Comparison of ENCODE assay signal across 19 mouse cellular contexts in genomic region chr2:17097546-17097945, GRCm38 (mm10).
DNase-seq lines count a peak whose midpoint lies in the region; ATAC-seq and TF ChIP-seq lines count a peak whose summit lies in the region.
"Had no signal": no experiment of that assay in that cellular context is flagged by ENCODE, and none has a peak within 500 bp of the region (broad histone marks: within the 10 kb centered on the region; RNA-seq: fewer than 3 reads in every experiment).

No protein-coding gene starts in this region.

- H3K9me3 ChIP-seq in forebrain, embryonic 13.5 days (replicated peaks) = peaks cover 26% of the 10 kb centered on the region; the same call in 1 of the 2 replicates
- H3K9me3 ChIP-seq in forebrain, embryonic 15.5 days = 0 out of 2 replicates have a peak, but pooled peaks cover 6% of the 10 kb centered on the region
- 0 out of 2 replicates have a peak, but pooled peaks cover 17% of the 10 kb centered on the region for H3K9me3 ChIP-seq in midbrain, embryonic 12.5 days
- H3K9me3 ChIP-seq in midbrain, embryonic 16.5 days (replicated peaks; ENCODE audit: control insufficient read depth, low read length, poor library complexity, severe bottlenecking) = no peaks in the 10 kb centered on the region
- H3K9me3 ChIP-seq in ES-Bruce4 (replicated peaks; ENCODE audit: control insufficient read depth, insufficient read depth, low read length, poor library complexity, severe bottlenecking) = peaks cover 8% of the 10 kb centered on the region; the same call in 1 of the 2 replicates
- peaks cover 6% of the 10 kb centered on the region; the same call in 1 of the 2 replicates for H3K9me3 ChIP-seq in midbrain, embryonic 14.5 days (ENCODE audit: control insufficient read depth, low read length)

- 0 out of 2 replicates have a peak, but pooled peaks have one; percentile 24 for ATAC-seq in forebrain, embryonic 13.5 days
- no peak for ATAC-seq in forebrain, embryonic 15.5 days (replicated peaks)
- peak; percentile 34; the same call in 1 of the 2 replicates for ATAC-seq in midbrain, embryonic 12.5 days (ENCODE audit: low FRiP score, low read depth)
- no peak for ATAC-seq in midbrain, embryonic 16.5 days
- peak; percentile 58; the same call in 1 of the 2 replicates for ATAC-seq in midbrain, embryonic 14.5 days (ENCODE audit: low FRiP score, low TSS enrichment)
- ATAC-seq: activated CD4-positive, CD25-positive, alpha-beta regulatory T cell, adult 4 months; forebrain, postnatal 0 days; intestine, embryonic 16.5 days had no signal

- H3K4me3 ChIP-seq in forebrain, embryonic 13.5 days = no peak overlapping the region
- H3K4me3 ChIP-seq in forebrain, embryonic 15.5 days = no peak overlapping the region
- no peak overlapping the region for H3K4me3 ChIP-seq in midbrain, embryonic 12.5 days
- no peak overlapping the region for H3K4me3 ChIP-seq in midbrain, embryonic 16.5 days (ENCODE audit: low read depth, low read length)
- H3K4me3 ChIP-seq in ES-Bruce4 (ENCODE audit: low read depth, low read length) = peak overlapping the region; percentile 48
- no peak overlapping the region for H3K4me3 ChIP-seq in midbrain, embryonic 14.5 days (replicated peaks; ENCODE audit: low read depth, low read length)
- H3K4me3 ChIP-seq: hindbrain, embryonic 15.5 days; liver, embryonic 13.5 days; stomach, embryonic 15.5 days had no signal

- TF ChIP-seq CTCF in ES-Bruce4 (IDR thresholded peaks at IDR 0.05; ENCODE audit: low read depth, low read length) = no peak

- H3K27ac ChIP-seq in forebrain, embryonic 13.5 days = no peak overlapping the region
- no peak overlapping the region for H3K27ac ChIP-seq in forebrain, embryonic 15.5 days (replicated peaks)
- no peak overlapping the region for H3K27ac ChIP-seq in midbrain, embryonic 12.5 days (replicated peaks)
- no peak overlapping the region for H3K27ac ChIP-seq in midbrain, embryonic 16.5 days (ENCODE audit: low read length)
- no peak overlapping the region for H3K27ac ChIP-seq in ES-Bruce4 (ENCODE audit: insufficient read depth, low read length)
- no peak overlapping the region for H3K27ac ChIP-seq in midbrain, embryonic 14.5 days (replicated peaks; ENCODE audit: low read depth, low read length)
- H3K27ac ChIP-seq: hindbrain, embryonic 15.5 days; liver, embryonic 13.5 days; stomach, embryonic 15.5 days had no signal

- WGBS in forebrain, embryonic 13.5 days = 68% methylated on average over 20 of the region's 20 CpGs
- WGBS in forebrain, embryonic 15.5 days = 72% methylated on average over 19 of the region's 20 CpGs
- 58% methylated on average over 17 of the region's 20 CpGs for WGBS in midbrain, embryonic 12.5 days
- WGBS in midbrain, embryonic 16.5 days = 79% methylated on average over 20 of the region's 20 CpGs
- WGBS in midbrain, embryonic 14.5 days = 87% methylated on average over 20 of the region's 20 CpGs

- H3K4me1 ChIP-seq in forebrain, embryonic 13.5 days = no peaks in the 10 kb centered on the region
- H3K4me1 ChIP-seq in forebrain, embryonic 15.5 days = no peaks in the 10 kb centered on the region
- H3K4me1 ChIP-seq in midbrain, embryonic 12.5 days = no peaks in the 10 kb centered on the region
- no peaks in the 10 kb centered on the region for H3K4me1 ChIP-seq in midbrain, embryonic 16.5 days (ENCODE audit: control insufficient read depth, insufficient read depth, low read length)
- H3K4me1 ChIP-seq in ES-Bruce4 (ENCODE audit: control insufficient read depth, insufficient read depth, low read length) = no peaks in the 10 kb centered on the region
- no peaks in the 10 kb centered on the region for H3K4me1 ChIP-seq in midbrain, embryonic 14.5 days (ENCODE audit: control insufficient read depth, insufficient read depth, low read length)
- H3K4me1 ChIP-seq: hindbrain, embryonic 15.5 days; liver, embryonic 13.5 days; stomach, embryonic 15.5 days had no signal

- H3K36me3 ChIP-seq in forebrain, embryonic 13.5 days (ENCODE audit: poor library complexity, severe bottlenecking) = no peaks in the 10 kb centered on the region
- no peaks in the 10 kb centered on the region for H3K36me3 ChIP-seq in forebrain, embryonic 15.5 days
- H3K36me3 ChIP-seq in midbrain, embryonic 12.5 days = no peaks in the 10 kb centered on the region
- H3K36me3 ChIP-seq in midbrain, embryonic 16.5 days (ENCODE audit: control insufficient read depth, insufficient read depth, low read length) = no peaks in the 10 kb centered on the region
- H3K36me3 ChIP-seq in ES-Bruce4 (ENCODE audit: control insufficient read depth, insufficient read depth, low read length, poor library complexity, severe bottlenecking) = no peaks in the 10 kb centered on the region
- no peaks in the 10 kb centered on the region for H3K36me3 ChIP-seq in midbrain, embryonic 14.5 days (ENCODE audit: control insufficient read depth, insufficient read depth, low read length)
- H3K36me3 ChIP-seq: hindbrain, embryonic 15.5 days; liver, embryonic 13.5 days; stomach, embryonic 15.5 days had no signal

- no peak for DNase-seq in midbrain, embryonic 14.5 days
- DNase-seq in retina, postnatal 1 day = no peak
- DNase-seq in cerebellum, adult 9-11 months = no peak
- DNase-seq: cerebellum, adult 9-10 months; forebrain, postnatal 0 days; gastrocnemius, postnatal 36 days; liver, embryonic 13.5 days; lung, embryonic 14.5 days; lung, postnatal 36 days had no signal

- TF ChIP-seq EP300 in ES-Bruce4 (IDR thresholded peaks at IDR 0.05; ENCODE audit: insufficient read depth, low read depth, low read length) = no peak

- no peak for TF ChIP-seq POLR2A in ES-Bruce4 (IDR thresholded peaks at IDR 0.05; ENCODE audit: insufficient read depth, low read length)

- H3K27me3 ChIP-seq in forebrain, embryonic 13.5 days = no peaks in the 10 kb centered on the region
- no peaks in the 10 kb centered on the region for H3K27me3 ChIP-seq in forebrain, embryonic 15.5 days
- H3K27me3 ChIP-seq in midbrain, embryonic 12.5 days = no peaks in the 10 kb centered on the region
- no peaks in the 10 kb centered on the region for H3K27me3 ChIP-seq in midbrain, embryonic 16.5 days (ENCODE audit: control insufficient read depth, insufficient read depth, low read depth, low read length)
- H3K27me3 ChIP-seq in ES-Bruce4 (ENCODE audit: control insufficient read depth, insufficient read depth, low read length, poor library complexity, severe bottlenecking) = no peaks in the 10 kb centered on the region
- no peaks in the 10 kb centered on the region for H3K27me3 ChIP-seq in midbrain, embryonic 14.5 days (ENCODE audit: control insufficient read depth, insufficient read depth, low read length)
- H3K27me3 ChIP-seq: CH12.LX; hindbrain, embryonic 15.5 days; liver, embryonic 13.5 days; stomach, embryonic 15.5 days had no signal

- no peak overlapping the region for H3K4me2 ChIP-seq in forebrain, embryonic 13.5 days
- no peak overlapping the region for H3K4me2 ChIP-seq in forebrain, embryonic 15.5 days (replicated peaks)
- no peak overlapping the region for H3K4me2 ChIP-seq in midbrain, embryonic 12.5 days (replicated peaks)
- no peak overlapping the region for H3K4me2 ChIP-seq in midbrain, embryonic 16.5 days (ENCODE audit: low read length)
- no peak overlapping the region for H3K4me2 ChIP-seq in midbrain, embryonic 14.5 days (ENCODE audit: low read length)
- H3K4me2 ChIP-seq: hindbrain, embryonic 15.5 days; liver, embryonic 13.5 days; lung, embryonic 14.5 days; stomach, embryonic 15.5 days had no signal

- H3K9ac ChIP-seq in forebrain, embryonic 13.5 days = no peak overlapping the region
- no peak overlapping the region for H3K9ac ChIP-seq in forebrain, embryonic 15.5 days (replicated peaks)
- no peak overlapping the region for H3K9ac ChIP-seq in midbrain, embryonic 12.5 days (replicated peaks)
- H3K9ac ChIP-seq in midbrain, embryonic 16.5 days (ENCODE audit: low read depth, low read length) = no peak overlapping the region
- H3K9ac ChIP-seq in ES-Bruce4 (ENCODE audit: low read depth, poor library complexity, severe bottlenecking) = no peak overlapping the region
- H3K9ac ChIP-seq in midbrain, embryonic 14.5 days (replicated peaks; ENCODE audit: low read length) = no peak overlapping the region
- H3K9ac ChIP-seq: forebrain, postnatal 0 days; hindbrain, embryonic 15.5 days; liver, embryonic 13.5 days; lung, embryonic 14.5 days; stomach, embryonic 15.5 days had no signal

Comparison
In these comparisons a context has a peak if more than half of its experiments do, and no peak if none do; other contexts are left out.
1. ATAC-seq: peak in forebrain, embryonic 13.5 days (single experiment), midbrain, embryonic 12.5 days (single experiment) and midbrain, embryonic 14.5 days (single experiment); none in forebrain, embryonic 15.5 days (single experiment) and midbrain, embryonic 16.5 days (single experiment).